Mouse (Mus musculus) kidney, adult 2 months (tissue): ENCODE data around the gene Adcy6.

Source experiments
- CTCF ChIP-seq: fragments of 200-500 bp; conservative IDR thresholded peaks from 2 replicates; pipeline ENCODE4 v1.5.1; 2011; ENCODE audit warnings: low read depth, mild to moderate bottlenecking, control low read depth, low read length, moderate library complexity, mixed read lengths; ENCODE audit not compliant: insufficient read depth, insufficient read length
- POLR2A ChIP-seq: fragments of 200-500 bp; IDR thresholded peaks from one replicate; pipeline ENCODE4 v1.6.1; 2011; ENCODE audit warnings: low read depth, low read length, control low read depth

GRCm38 (mm10) chr15:98596609-98597008 lies 13.3 kb downstream of the Adcy6 start:
- TF ChIP-seq CTCF (no peak), POLR2A (no peak)
